Mouse (Mus musculus) heart, postnatal 25 days (tissue): ENCODE results near the gene Kat6b. TPM values are rescaled to one million over a fixed set of nuclear protein-coding genes. Genes with fewer than 3 reads are reported as not detected.
"Not testable (repeated sequence)": the region's sequence is repeated elsewhere in the genome, so short reads cannot be mapped to it uniquely, and the experiment has no call there.

Experiments used
- DNase-seq: peaks from one replicate; pipeline ENCODE4 v3.0.0; 2022; ENCODE audit warnings: low spot score
- intact Hi-C: fragments of 180-260 bp; cut with DNase I; formaldehyde crosslinking; loops from one replicate; pipeline ENCODE4 v1.15.1; 2025
- total RNA-seq, 2 experiments: library from RNA; stranded (reverse); gene quantifications; 2 replicates each; pipeline ENCODE4 v1.2.3; 2021

The Kat6b gene
- total RNA-seq, 2 experiments from 2014 or later = 28.1 to 32.6 TPM

GRCm38 (mm10) chr14:21617221-21617980 lies 136.2 kb downstream of the Kat6b start:
- intact Hi-C loops = no loop called here

GRCm38 (mm10) chr14:21619951-21620350 lies 138.7 kb downstream of the Kat6b start:
- intact Hi-C loops = no loop called here
- DNase-seq = no peak

More at GRCm38 (mm10) chr14:21617221-21617980, 136.2 kb downstream of the Kat6b start:
- DNase-seq = no peak

DNA sequence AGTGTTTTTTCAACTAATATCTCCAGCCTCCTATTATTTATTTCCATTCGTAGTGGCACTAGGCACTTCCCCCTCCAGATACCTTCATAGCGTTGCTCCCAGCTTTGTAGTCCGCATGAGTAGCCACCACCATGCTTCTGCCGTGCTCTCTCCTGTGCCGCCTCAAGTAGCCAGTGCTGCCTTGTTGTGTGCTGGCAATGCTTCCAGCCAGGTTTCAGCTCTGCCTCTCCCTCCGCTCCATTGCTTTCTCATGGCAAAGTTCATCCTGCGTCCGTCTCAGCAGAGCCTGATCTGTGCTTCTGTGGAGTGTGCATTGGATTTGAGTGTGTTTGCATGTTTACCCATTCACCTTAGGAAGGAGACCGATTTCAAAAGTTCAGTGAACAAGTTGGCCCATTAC lies 144.7 kb downstream of the Kat6b start:
- DNase-seq = no peak
- intact Hi-C loops = no loop called here

DNA sequence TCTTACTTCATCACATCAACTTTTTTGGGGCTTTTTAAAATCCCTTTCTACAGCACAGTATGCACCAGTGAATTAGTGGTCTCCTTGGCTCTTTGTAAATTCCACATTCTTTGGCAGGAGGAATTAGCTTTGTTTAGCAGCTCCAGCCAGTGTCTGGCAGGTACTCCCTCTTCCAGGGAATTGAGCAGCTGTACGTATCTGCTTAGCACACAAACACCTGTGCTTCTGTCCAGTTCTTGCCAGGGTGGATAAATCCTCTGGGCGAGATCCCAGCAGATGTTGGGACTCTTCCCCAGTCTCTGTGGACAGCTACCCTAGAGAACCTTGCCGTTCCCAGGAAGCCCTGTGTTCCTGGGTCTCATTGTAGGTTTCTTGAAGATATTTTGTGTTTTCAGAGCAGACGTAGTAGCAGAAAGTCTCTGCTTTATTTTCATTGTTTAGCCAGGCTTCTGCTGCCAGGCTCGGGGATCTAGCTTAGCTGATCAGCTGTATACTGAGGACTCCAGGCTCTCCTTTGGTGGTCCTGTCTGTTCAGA lies 150.5 kb downstream of the Kat6b start:
- DNase-seq = no peak
- intact Hi-C loops = no loop called here

- no peak for DNase-seq
- intact Hi-C loops = no loop called here
Measured at GRCm38 (mm10) chr14:21636548-21636947, 155.3 kb downstream of the Kat6b start.

GRCm38 (mm10) chr14:21640806-21641435 lies 159.7 kb downstream of the Kat6b start:
- intact Hi-C loops = no loop called here
- DNase-seq = no peak

DNA sequence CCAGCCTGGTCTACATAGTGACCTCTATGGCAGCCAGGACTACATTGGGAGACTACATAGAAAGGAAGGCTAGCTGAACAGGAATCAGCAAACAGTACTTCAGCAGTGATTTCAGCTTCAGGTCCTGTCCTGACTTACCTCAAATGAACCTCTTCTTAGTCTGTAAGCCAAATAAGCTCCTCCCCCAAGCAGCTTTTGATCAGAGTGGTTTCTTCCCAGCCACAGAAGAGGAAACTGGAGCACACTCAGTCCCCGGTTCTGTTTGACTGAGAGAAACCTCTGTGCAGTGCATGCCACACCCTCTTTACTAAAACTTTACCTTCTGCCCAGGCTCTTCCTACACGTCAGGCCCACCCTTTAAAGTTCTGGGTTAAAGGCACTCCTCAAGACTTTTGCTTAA lies 172.6 kb downstream of the Kat6b start:
- intact Hi-C loops = no loop called here
- DNase-seq = no peak

- intact Hi-C loops = loop anchor here (1.0 kb wide), 1 partner anchor 522 kb away; no protein-coding TSS in a partner anchor
- DNase-seq = no peak
Measured at GRCm38 (mm10) chr14:21659155-21659554, 177.9 kb downstream of the Kat6b start.

DNA sequence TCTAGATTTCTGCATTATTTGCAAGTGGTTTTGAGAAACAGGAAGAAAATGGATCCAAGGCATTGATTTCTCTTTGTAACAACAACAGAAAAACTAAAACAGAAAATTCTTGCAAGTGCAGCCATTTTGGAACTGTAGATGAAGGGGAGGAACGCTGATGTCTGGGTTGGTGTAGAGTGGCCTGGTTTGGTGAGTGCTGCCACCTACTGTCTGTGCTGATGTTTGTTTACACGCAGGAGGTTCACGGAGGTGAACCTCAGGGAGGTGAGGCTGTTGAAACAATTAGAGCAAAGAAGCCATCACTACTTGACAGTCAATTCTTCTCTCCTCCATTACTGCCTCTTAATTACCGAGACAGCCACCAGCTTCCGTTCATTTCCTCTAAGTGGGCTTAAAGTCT lies 178.4 kb downstream of the Kat6b start:
- intact Hi-C loops = loop anchor here (1.0 kb wide), 1 partner anchor 522 kb away; no protein-coding TSS in a partner anchor
- DNase-seq = no peak

GRCm38 (mm10) chr14:21662465-21663142 lies 181.4 kb downstream of the Kat6b start:
- intact Hi-C loops = no loop called here
- DNase-seq = no peak

DNA sequence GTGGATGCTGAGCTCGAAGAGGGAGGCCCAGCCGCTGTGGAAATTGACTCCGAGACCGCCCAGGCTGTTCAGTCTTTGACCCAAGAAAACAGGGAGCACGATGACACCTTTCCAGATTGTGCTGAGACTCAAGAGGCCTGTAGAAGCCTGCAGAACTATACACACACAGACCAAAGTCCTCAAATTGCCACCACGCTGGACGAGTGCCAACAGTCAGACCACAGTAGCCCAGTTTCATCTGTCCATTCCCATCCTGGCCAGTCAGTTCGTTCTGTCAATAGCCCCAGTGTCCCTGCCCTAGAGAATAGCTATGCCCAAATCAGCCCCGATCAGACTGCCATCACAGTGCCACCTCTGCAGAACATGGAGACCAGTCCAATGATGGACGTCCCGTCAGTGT lies 188.0 kb downstream of the Kat6b start:
- DNase-seq = no peak
- intact Hi-C loops = no loop called here

- intact Hi-C loops = no loop called here
- no peak for DNase-seq
Measured at GRCm38 (mm10) chr14:21669633-21670421, 188.6 kb downstream of the Kat6b start.

DNA sequence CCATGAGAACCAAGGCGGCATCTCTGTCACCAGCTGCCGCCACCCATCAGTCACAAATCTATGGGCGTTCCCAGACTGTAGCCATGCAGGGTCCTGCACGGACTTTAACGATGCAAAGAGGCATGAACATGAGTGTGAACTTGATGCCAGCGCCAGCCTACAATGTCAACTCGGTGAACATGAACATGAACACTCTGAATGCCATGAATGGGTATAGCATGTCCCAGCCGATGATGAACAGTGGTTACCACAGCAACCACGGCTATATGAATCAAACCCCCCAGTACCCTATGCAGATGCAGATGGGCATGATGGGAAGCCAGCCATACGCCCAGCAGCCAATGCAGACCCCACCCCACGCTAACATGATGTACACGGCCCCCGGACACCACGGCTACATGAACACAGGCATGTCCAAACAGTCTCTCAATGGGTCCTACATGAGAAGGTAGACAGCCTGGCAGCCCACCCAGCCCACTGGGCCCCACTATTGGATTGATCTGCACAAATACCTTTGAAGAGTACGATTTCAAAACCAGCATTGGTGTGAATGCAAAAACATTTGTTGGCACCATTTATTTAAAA lies 189.3 kb downstream of the Kat6b start:
- intact Hi-C loops, DNase-seq: not testable (repeated sequence)

- intact Hi-C loops = no loop called here
- DNase-seq = no peak
Measured at GRCm38 (mm10) chr14:21673100-21673499, 191.9 kb downstream of the Kat6b start.

DNA sequence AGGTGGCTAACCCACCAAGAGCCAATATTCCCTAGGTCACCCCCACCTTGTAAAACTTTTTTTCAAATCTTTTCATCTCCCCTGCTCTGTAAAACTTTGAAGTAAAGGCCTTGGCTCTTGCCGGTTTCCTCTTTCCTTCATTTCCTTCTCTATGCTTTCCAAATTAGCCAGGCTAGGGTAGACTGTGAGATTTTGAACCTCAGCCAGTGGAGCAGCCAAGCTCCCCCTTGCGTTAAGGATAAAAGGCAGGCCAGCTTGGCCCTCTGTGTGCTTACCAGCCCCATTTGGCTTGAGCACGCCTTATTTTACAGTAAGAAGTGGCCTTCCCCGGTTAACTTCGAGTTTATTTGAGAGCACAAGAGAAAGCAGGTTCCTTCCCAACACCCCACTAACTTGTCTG lies 193.2 kb downstream of the Kat6b start:
- intact Hi-C loops = no loop called here
- no peak for DNase-seq

DNA sequence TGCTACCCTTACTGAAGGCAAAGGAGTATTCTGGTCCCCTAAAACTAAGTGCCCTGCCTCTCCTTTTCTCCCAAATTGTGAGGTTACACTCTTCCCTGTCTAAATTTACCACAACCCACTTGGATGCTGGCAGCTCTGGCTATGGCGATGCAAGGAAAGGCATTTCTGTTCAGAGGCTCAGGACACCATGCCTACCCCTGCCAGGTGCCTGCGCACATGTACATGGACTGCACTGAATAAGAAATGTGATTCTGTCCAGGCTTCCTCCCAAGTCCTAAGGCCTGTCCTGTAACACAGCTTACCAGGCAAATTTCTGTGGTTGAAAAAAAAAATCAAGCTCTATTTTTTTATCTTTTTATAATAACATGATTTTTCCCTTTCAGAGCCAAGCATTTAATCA lies 195.0 kb downstream of the Kat6b start:
- intact Hi-C loops = no loop called here
- no peak for DNase-seq

DNA sequence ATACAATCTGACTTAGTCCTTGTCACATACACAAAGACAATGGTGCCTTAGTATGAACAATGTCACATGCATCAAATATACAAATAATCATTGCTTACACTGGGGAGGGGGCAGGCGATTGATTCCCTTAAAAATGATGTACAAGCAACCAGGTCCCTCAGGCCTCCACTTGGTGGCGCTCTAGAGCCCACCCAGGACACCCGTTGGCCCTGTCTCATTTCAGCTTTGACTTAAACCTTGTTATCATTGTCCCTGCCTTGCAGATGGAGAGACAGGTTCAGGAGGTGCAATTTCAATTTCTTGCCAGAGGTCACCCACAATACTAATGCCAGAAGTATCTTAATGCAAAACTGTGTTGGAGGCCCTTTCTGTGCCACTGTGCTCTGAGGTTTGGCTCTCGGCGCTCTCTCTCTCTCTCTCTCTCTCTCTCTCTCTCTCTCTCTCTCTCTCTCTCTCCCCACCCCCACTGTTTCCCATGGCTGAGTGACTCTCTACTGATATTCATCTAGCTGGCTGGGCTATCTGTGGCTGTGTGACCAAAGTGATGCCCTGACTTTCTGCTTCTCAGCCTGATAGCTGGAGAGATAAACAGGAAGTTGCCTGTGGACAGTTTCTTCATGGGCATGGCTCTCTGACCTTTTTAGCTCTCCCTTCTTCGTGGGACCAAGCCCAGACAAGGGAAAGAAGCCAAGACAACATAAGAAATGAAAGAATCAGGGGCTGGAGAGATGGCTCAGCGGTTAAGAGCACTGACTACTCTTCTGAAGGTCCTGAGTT lies 197.5 kb downstream of the Kat6b start:
- intact Hi-C loops = loop anchor here (2.0 kb wide), 1 partner anchor 62 kb away; no protein-coding TSS in a partner anchor
- DNase-seq = no peak

GRCm38 (mm10) chr14:21679631-21680201 lies 198.5 kb downstream of the Kat6b start:
- intact Hi-C loops = loop anchor here (2.0 kb wide), 1 partner anchor 61 kb away; no protein-coding TSS in a partner anchor
- DNase-seq = no peak
